Mouse (Mus musculus) C2C12 (cell line): Measurements from ENCODE around the gene Dennd6a. TPM values are rescaled to one million over a fixed set of nuclear protein-coding genes. Genes with fewer than 3 reads are reported as not detected.
"Not testable (repeated sequence)": the region's sequence is repeated elsewhere in the genome, so short reads cannot be mapped to it uniquely, and the experiment has no call there.

Source experiments
- H3K27me3 ChIP-seq: one replicate; pipeline ENCODE4 v1.6.1; 2011; ENCODE audit not compliant: control insufficient read depth, insufficient read depth, insufficient read length
- H3K36me3 ChIP-seq: one replicate; pipeline ENCODE4 v1.6.1; 2011; ENCODE audit not compliant: control insufficient read depth, insufficient read depth
- H3K4me3 ChIP-seq: one replicate; pipeline ENCODE4 v1.5.1; 2011; ENCODE audit warnings: mild to moderate bottlenecking, control low read depth; ENCODE audit not compliant: poor library complexity, insufficient read depth, severe bottlenecking
- H3K79me2 ChIP-seq: one replicate; pipeline ENCODE4 v1.6.1; 2011; ENCODE audit not compliant: control insufficient read depth, insufficient read depth
- H3K79me3 ChIP-seq: one replicate; pipeline ENCODE4 v1.6.1; 2011; ENCODE audit warnings: low read depth, control low read depth
- H3ac ChIP-seq: one replicate; pipeline ENCODE3; 2011; ENCODE audit warnings: low read depth; ENCODE audit not compliant: control insufficient read depth, insufficient read length
- CEBPB ChIP-seq: IDR thresholded peaks from one replicate; pipeline ENCODE4 v1.6.1; 2011; ENCODE audit warnings: low read depth, mild to moderate bottlenecking, control low read depth, moderate library complexity
- CTCF ChIP-seq: IDR thresholded peaks from one replicate; pipeline ENCODE4 v1.5.1; 2011; ENCODE audit not compliant: control insufficient read depth, insufficient read depth, insufficient read length
- FOSL1 ChIP-seq: IDR thresholded peaks from one replicate; pipeline ENCODE4 v1.8.0; 2011; ENCODE audit warnings: mild to moderate bottlenecking, low read length; ENCODE audit not compliant: poor library complexity, insufficient read depth, severe bottlenecking
- MAX ChIP-seq: IDR thresholded peaks from one replicate; pipeline ENCODE4 v1.6.1; 2011; ENCODE audit warnings: mild to moderate bottlenecking, control low read depth
- MYOD1 ChIP-seq: IDR thresholded peaks from one replicate; pipeline ENCODE4 v1.6.1; 2011; ENCODE audit warnings: low read depth; ENCODE audit not compliant: control insufficient read depth, insufficient read length
- MYOG ChIP-seq: IDR thresholded peaks from one replicate; pipeline ENCODE4 v1.6.1; 2011; ENCODE audit not compliant: control insufficient read depth, insufficient read length; ENCODE audit errors: extremely low read depth
- USF1 ChIP-seq: IDR thresholded peaks from one replicate; pipeline ENCODE4 v1.6.1; 2011; ENCODE audit warnings: low read depth, mild to moderate bottlenecking, control low read depth, moderate library complexity
- microRNA-seq: library from miRNA; unstranded; fragments of <30 nt; microRNA quantifications from one replicate; pipeline ENCODE4, GENCODE M21; 2019; ENCODE audit warnings: borderline microRNAs expressed
- polyA plus RNA-seq: library from polyadenylated mRNA; unstranded; fragments of >200 nt; fragmentation: generic; extraction: Trizol; gene quantifications from one replicate; pipeline ENCODE4 v1.2.1, GENCODE M21; 2012; ENCODE audit warnings: missing spikeins

The Dennd6a gene
- polyA plus RNA-seq, 1 experiment = 3.7 TPM

DNA sequence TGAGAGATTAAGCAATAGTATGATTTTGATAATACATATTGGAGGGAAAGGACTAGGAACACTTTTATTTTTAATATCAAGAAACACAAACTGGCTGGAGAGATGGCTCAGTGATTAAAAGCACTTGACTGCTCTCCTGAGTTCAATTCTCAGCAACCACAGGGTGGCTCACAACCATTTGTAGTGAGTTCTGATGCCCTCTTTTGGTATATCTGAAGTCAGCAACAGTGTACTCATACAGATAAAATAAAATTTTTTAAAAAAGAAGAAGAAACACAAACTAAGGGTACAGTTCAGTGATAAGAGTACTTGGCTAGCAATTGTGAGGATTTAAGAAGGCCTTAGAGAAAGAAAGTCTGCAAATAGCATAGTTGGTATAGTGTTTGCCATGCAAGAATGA lies 97.3 kb downstream of the Dennd6a start:
- TF ChIP-seq FOSL1 (no peak), MYOD1 (no peak), CTCF (no peak), USF1 (no peak), CEBPB (no peak), MAX (no peak), MYOG (no peak)

DNA sequence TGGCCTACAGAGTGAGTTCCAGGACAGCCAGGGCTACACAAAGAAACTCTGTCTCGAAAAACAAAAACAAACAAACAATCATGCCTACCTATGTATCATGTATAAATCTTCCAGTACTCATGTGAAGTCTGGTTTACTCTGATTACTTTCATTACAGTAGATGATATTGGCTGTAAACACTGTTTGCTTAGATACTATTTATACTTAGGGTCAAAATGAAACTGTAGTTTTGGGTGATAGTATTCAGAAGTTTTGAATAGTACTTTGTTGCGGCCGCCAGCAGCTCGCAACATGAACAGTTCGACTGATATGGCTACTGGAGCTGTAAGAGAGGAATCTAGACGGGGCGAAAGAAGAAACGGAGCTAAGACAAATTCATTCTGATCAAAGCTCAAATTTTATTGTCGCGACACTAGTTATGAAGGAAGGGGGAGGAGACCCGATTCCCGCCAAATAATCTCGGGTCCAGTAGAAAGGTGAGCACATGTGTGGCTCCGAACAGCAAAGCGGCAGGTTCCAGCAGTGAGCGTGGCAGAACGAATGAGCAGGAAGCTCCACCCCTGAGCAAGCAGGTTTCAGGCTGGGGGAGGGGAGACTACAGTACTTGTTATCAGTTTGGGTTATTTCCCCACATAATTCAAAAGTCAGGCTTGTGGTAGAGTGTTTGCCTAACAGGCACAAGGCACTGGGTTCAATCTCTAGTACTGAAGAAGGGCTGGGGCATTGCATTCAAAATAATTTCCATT lies 98.4 kb downstream of the Dennd6a start:
- H3ac ChIP-seq, H3K4me3 ChIP-seq, H3K36me3 ChIP-seq, H3K27me3 ChIP-seq: not testable (repeated sequence)
- H3K79me3 ChIP-seq = peaks cover 15% of the 10 kb centered on the region
- peaks cover 23% of the 10 kb centered on the region for H3K79me2 ChIP-seq

More for the DNA sequence above, 97.3 kb downstream of the Dennd6a start:
- Histone ChIP-seq H3K4me3 (no peak overlapping the region), H3K27me3 (no peaks in the 10 kb centered on the region), H3K79me3 (peaks cover 26% of the 10 kb centered on the region), H3K36me3 (peaks cover 7% of the 10 kb centered on the region), H3ac (no peak overlapping the region), H3K79me2 (peaks cover 33% of the 10 kb centered on the region)

DNA sequence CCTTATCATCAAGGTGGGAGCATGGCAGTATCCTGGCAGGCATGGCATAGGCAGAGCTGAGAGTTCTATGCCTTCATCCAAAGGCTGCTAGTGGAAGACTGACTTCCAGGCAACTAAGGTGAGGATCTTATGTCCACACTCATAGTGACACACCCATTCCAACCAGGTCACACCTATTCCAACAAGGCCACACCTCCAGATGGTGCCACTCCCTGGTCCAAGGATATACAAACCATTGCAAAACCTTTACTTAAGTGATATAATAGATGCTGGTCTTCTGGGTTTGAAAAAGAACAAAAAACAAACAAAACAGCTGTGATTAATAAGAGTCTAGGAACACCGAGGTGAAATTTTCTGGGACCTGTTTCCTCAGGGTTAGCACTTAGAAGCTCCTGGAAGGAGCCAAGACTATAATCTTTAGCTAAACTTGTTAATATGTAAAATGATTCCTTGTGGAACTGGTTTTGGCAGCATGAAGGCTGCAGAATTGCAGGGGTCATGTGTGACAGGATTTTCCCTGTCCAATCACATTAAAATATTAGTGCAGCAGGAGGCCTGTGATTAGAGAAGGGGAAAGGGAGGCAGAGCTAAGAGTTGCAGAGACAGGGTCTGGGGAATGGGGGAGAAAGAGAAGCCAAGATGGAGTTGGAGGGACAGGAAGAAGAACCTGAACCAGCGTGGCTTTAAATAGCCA lies 101.0 kb downstream of the Dennd6a start:
- not testable (repeated sequence) for H3ac ChIP-seq, H3K4me3 ChIP-seq, H3K79me3 ChIP-seq, H3K79me2 ChIP-seq, H3K36me3 ChIP-seq, H3K27me3 ChIP-seq

DNA sequence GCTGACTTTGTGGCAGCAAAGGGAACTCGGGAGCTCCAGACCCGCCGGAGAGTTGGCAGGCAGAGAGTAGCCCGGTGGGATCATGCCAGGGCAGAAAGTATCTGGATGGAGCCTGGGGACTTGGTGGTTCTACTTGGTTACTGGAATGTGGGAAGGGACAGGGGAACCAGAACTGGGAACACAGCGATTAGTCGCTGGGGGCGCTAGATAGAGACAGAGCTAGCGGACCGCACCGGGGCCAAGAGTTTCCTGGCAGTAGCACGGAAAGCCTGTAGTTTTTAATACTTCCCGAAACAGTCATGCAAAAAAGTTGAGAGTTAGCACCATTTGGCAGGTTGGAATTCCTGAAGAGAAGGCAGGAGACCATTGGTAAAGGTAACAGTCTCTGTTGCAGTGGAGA lies 101.7 kb downstream of the Dennd6a start:
- no peak overlapping the region for H3K4me3 ChIP-seq
- no peaks in the 10 kb centered on the region for H3K36me3 ChIP-seq
- H3K27me3 ChIP-seq = no peaks in the 10 kb centered on the region
- H3K79me2 ChIP-seq = no peaks in the 10 kb centered on the region
- no peak for TF ChIP-seq MYOD1
- TF ChIP-seq MYOG = no peak
- TF ChIP-seq MAX = no peak
- no peak for TF ChIP-seq FOSL1
- no peak for TF ChIP-seq CEBPB
- no peaks in the 10 kb centered on the region for H3K79me3 ChIP-seq
- H3ac ChIP-seq = no peak overlapping the region

DNA sequence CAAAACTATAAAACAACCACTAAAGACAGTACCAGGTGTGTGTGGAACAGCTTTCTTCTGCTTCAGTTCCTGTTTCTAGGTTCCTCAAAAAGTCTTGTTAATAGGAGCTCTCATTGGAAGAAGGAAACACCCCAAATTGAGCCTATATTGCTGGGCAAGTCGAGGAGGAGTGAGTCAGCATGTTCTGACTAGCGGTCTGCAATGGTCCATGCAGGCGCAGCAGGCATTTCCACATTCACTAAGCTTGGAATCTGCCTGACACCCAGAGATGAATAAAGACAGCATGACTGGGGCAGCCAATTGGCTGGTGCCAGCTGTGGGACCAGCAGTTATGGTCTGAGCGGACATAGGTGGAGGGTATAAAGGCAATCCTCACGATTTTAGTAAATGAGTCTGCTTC lies 102.1 kb downstream of the Dennd6a start:
- no peak overlapping the region for H3K4me3 ChIP-seq
- no peak overlapping the region for H3ac ChIP-seq
- no peaks in the 10 kb centered on the region for H3K27me3 ChIP-seq
- H3K79me3 ChIP-seq = no peaks in the 10 kb centered on the region
- no peaks in the 10 kb centered on the region for H3K36me3 ChIP-seq
- TF ChIP-seq CEBPB = no peak
- TF ChIP-seq FOSL1 = no peak
- no peak for TF ChIP-seq MYOD1
- no peak for TF ChIP-seq CTCF
- no peak for TF ChIP-seq MAX
- no peak for TF ChIP-seq MYOG
- no peak for TF ChIP-seq USF1
- H3K79me2 ChIP-seq = no peaks in the 10 kb centered on the region

Small RNAs within 50 kb of the gene (microRNA-seq; reads per million reads assigned to microRNA genes)
- gene Mir7672 = 1.1 reads per million, percentile 24 among the genes with 10 or more reads in this experiment

Other genes with a start within 250 kb of the Dennd6a start
- 10.8 TPM for gene Slmap, start 38.9 kb upstream of the Dennd6a start, polyA plus RNA-seq
- gene Arf4, start 64.2 kb downstream of the Dennd6a start, polyA plus RNA-seq = 155 TPM
- gene Pde12, start 96.0 kb downstream of the Dennd6a start, polyA plus RNA-seq = 4.7 TPM
- gene Dnah12, start 119.4 kb downstream of the Dennd6a start, polyA plus RNA-seq = under 0.01 TPM